Mouse (Mus musculus) testis, adult 2 months (tissue): ENCODE measurements around the gene Aqp7.

Source experiments
- CTCF ChIP-seq: fragments of 200-500 bp; IDR thresholded peaks from 2 replicates; pipeline ENCODE4 v1.5.1; 2012; ENCODE audit warnings: low read depth, mild to moderate bottlenecking, inconsistent platforms, low read length, moderate library complexity; ENCODE audit not compliant: control insufficient read depth, insufficient read depth, insufficient replicate concordance
- POLR2A ChIP-seq: fragments of 200-500 bp; IDR thresholded peaks from 2 replicates; pipeline ENCODE4 v1.6.1; 2012; ENCODE audit warnings: low read depth, mild to moderate bottlenecking, inconsistent platforms, low read length, moderate library complexity; ENCODE audit not compliant: control insufficient read depth

GRCm38 (mm10) chr4:41000271-41000670 is 47.7 kb downstream of the Aqp7 start:
- no peak for TF ChIP-seq POLR2A
- TF ChIP-seq CTCF, result no peak
